Mouse (Mus musculus) forebrain, embryonic 12.5 days (tissue): Measurements from ENCODE around the gene Gtf2h5. TPM values are rescaled to one million over a fixed set of nuclear protein-coding genes. Genes with fewer than 3 reads are reported as not detected.

ENCODE experiments used
- ATAC-seq: fragments of 200-750 bp; cut with Nextera tagmentation; 2 replicates; pipeline ENCODE4 v1.8.0; 2017; ENCODE audit warnings: moderate TSS enrichment; ENCODE audit not compliant: low FRiP score
- H3K27ac ChIP-seq: fragments of 300-500 bp; sonication (generic); 2 replicates; pipeline ENCODE4 v1.5.1; 2016; ENCODE audit warnings: mild to moderate bottlenecking
- H3K27me3 ChIP-seq: fragments of 300-500 bp; sonication (generic); 2 replicates; pipeline ENCODE4 v1.6.1; 2016; ENCODE audit warnings: mild to moderate bottlenecking
- H3K36me3 ChIP-seq: fragments of 300-500 bp; sonication (generic); replicated peaks from 2 replicates; pipeline ENCODE4 v1.6.1; 2016; ENCODE audit warnings: mild to moderate bottlenecking
- H3K4me1 ChIP-seq: fragments of 300-500 bp; sonication (generic); 2 replicates; pipeline ENCODE4 v1.6.1; 2016
- H3K4me2 ChIP-seq: fragments of 300-500 bp; sonication (generic); 2 replicates; pipeline ENCODE4 v1.6.1; 2016; ENCODE audit warnings: mild to moderate bottlenecking, moderate library complexity
- H3K4me3 ChIP-seq: fragments of 300-500 bp; sonication (generic); replicated peaks from 2 replicates; pipeline ENCODE4 v1.5.1; 2016; ENCODE audit warnings: mild to moderate bottlenecking
- H3K9ac ChIP-seq: fragments of 300-500 bp; sonication (generic); 2 replicates; pipeline ENCODE4 v1.6.1; 2016; ENCODE audit warnings: mild to moderate bottlenecking
- H3K9me3 ChIP-seq: fragments of 300-500 bp; sonication (generic); 2 replicates; pipeline ENCODE4 v1.6.1; 2016
- whole genome bisulfite sequencing: fragments of 180-500 bp; shearing (Covaris S2); methylation state at CpG from one replicate; pipeline ENCODE4 v1.1.7; 2016; 5-methylcytosine and 5-hydroxymethylcytosine counted together
- polyA plus RNA-seq: library from polyadenylated mRNA; unstranded; fragments of >200 nt; fragmentation: Nextera tagmentation; extraction: Ambion mirVana; gene quantifications from 2 replicates; pipeline ENCODE4 v1.2.1, GENCODE M21; 2016

The Gtf2h5 gene
- polyA plus RNA-seq, 1 experiment from 2014 or later = 169 TPM

DNA sequence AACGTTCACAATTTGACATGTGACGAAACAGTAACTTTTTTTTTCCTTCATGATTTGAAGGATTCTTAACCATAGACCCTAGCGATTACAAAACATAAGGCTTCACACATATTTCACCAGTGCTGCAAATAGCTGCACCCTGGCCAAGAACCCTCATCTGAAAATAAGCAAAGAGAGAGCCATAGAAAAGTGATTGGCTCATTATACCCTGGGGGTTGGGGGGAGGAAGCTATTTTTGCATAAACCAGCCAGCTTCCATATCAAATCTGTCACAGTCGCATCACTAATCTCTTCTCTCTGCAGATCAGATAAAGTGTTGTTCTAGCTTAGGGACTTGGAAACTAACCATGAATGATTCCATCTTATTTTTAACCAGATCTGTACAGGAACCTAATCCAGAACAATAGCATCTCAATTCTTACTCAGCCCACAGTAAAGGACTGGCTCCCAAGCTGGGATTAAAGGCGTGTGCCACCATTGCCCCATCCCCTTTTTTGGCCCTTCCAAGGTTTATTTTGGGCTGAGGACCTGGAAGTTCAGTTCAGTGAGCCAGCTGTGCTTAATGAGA is 3.8 kb downstream of the Gtf2h5 start:
- Histone ChIP-seq H3K9me3 (no peaks in the 10 kb centered on the region), H3K4me1 (peaks cover 18% of the 10 kb centered on the region), H3K27me3 (no peaks in the 10 kb centered on the region), H3K4me3 (no peak overlapping the region), H3K36me3 (peaks cover 24% of the 10 kb centered on the region), H3K27ac (0 out of 2 replicates have a peak overlapping the region, but pooled peaks have one; percentile 2), H3K9ac (no peak overlapping the region), H3K4me2 (no peak overlapping the region)
- ATAC-seq = no peak
- WGBS = 86% methylated on average over 5 of the region's 5 CpGs

GRCm38 (mm10) chr17:6091604-6092003 is 12.0 kb downstream of the Gtf2h5 start:
- Histone ChIP-seq H3K4me1 (no peaks in the 10 kb centered on the region), H3K27me3 (no peaks in the 10 kb centered on the region), H3K36me3 (peaks cover 19% of the 10 kb centered on the region), H3K9ac (no peak overlapping the region), H3K27ac (no peak overlapping the region), H3K4me2 (no peak overlapping the region), H3K4me3 (no peak overlapping the region), H3K9me3 (no peaks in the 10 kb centered on the region)
- ATAC-seq = no peak
- WGBS = 92% methylated on average over 6 of the region's 6 CpGs

GRCm38 (mm10) chr17:6095579-6095978 is 16.0 kb downstream of the Gtf2h5 start:
- Histone ChIP-seq H3K4me3 (no peak overlapping the region), H3K9ac (no peak overlapping the region), H3K4me2 (no peak overlapping the region), H3K27ac (no peak overlapping the region), H3K9me3 (no peaks in the 10 kb centered on the region), H3K4me1 (no peaks in the 10 kb centered on the region), H3K36me3 (peaks cover 6% of the 10 kb centered on the region; the same call in 1 of the 2 replicates), H3K27me3 (no peaks in the 10 kb centered on the region)
- no peak for ATAC-seq

GRCm38 (mm10) chr17:6097884-6098283 is 18.3 kb downstream of the Gtf2h5 start:
- no peak for ATAC-seq

GRCm38 (mm10) chr17:6102287-6102686 is 22.7 kb downstream of the Gtf2h5 start:
- no peak for ATAC-seq
- Histone ChIP-seq H3K27ac (no peak overlapping the region), H3K4me2 (no peak overlapping the region), H3K4me1 (no peaks in the 10 kb centered on the region), H3K4me3 (no peak overlapping the region), H3K36me3 (no peaks in the 10 kb centered on the region), H3K27me3 (no peaks in the 10 kb centered on the region), H3K9me3 (no peaks in the 10 kb centered on the region), H3K9ac (no peak overlapping the region)
- WGBS = 99% methylated on average over 3 of the region's 3 CpGs

More at GRCm38 (mm10) chr17:6097884-6098283, 18.3 kb downstream of the Gtf2h5 start:
- H3K27me3 ChIP-seq = no peaks in the 10 kb centered on the region
- no peaks in the 10 kb centered on the region for H3K36me3 ChIP-seq
- H3K9me3 ChIP-seq = no peaks in the 10 kb centered on the region
- 28% methylated on average over 4 of the region's 4 CpGs for WGBS
- no peak overlapping the region for H3K27ac ChIP-seq
- no peak overlapping the region for H3K9ac ChIP-seq
- no peak overlapping the region for H3K4me3 ChIP-seq
- no peak overlapping the region for H3K4me2 ChIP-seq
- H3K4me1 ChIP-seq = no peaks in the 10 kb centered on the region

- Histone ChIP-seq H3K9me3 (no peaks in the 10 kb centered on the region), H3K4me1 (peaks cover 10% of the 10 kb centered on the region), H3K36me3 (no peaks in the 10 kb centered on the region), H3K27ac (no peak overlapping the region), H3K27me3 (no peaks in the 10 kb centered on the region), H3K4me2 (no peak overlapping the region), H3K9ac (no peak overlapping the region), H3K4me3 (no peak overlapping the region)
- 80% methylated on average over 6 of the region's 6 CpGs for WGBS
- no peak for ATAC-seq
Observed at GRCm38 (mm10) chr17:6103566-6103965, 24.0 kb downstream of the Gtf2h5 start.

GRCm38 (mm10) chr17:6106361-6107014 is 26.9 kb downstream of the Gtf2h5 start, which contains the start of gene Tulp4:
TSS of gene Tulp4 (plus strand) at chr17:6106437.
- H3K4me2 ChIP-seq = peak within 1 kb of the TSS; percentile 67
- H3K27me3 ChIP-seq = no peaks in the 10 kb centered on the region
- peak within 1 kb of the TSS; percentile 98 for H3K9ac ChIP-seq
- ATAC-seq = peak; percentile 97
- peaks cover 7% of the 10 kb centered on the region; the same call in 1 of the 2 replicates for H3K36me3 ChIP-seq
- WGBS = under 1% methylated on average over 66 of the region's 76 CpGs
- no peaks in the 10 kb centered on the region for H3K9me3 ChIP-seq
- H3K27ac ChIP-seq = peak within 1 kb of the TSS; percentile 98
- H3K4me1 ChIP-seq = peaks cover 24% of the 10 kb centered on the region
- H3K4me3 ChIP-seq = peak within 1 kb of the TSS; percentile 73

DNA sequence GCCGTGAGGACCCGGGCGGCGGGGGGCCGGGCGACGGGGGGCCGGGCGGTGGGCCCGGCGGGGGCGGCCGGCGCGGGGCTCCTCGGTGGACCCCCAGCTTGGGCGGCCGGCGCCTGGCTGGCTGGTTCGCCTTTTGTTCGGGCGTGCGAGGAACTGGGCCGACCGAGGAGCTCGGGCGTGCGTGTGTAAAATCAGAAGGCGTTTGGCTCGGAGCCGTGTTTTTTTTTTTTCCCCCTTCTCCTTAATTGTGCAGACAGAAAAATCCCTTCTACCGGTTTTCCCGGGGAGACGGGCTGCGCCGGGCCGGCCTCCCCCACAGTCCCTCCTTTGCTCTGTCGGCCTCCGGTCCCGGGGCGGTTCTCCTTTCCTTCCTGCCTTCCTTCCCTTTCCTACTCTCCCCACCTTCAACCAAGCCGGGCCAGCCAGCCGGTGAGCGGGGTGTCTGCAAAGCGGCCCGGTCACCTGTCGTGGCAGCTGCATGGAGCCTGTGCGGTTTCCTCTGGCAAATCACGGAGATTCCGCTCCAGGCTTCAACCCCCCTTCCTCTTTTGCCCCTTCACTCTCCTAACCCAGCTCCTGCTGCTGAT is 27.5 kb downstream of the Gtf2h5 start:
- peak overlapping the region; percentile 73 for H3K4me3 ChIP-seq

GRCm38 (mm10) chr17:6108175-6108574 is 28.6 kb downstream of the Gtf2h5 start:
- Histone ChIP-seq H3K27me3 (no peaks in the 10 kb centered on the region), H3K4me1 (peaks cover 24% of the 10 kb centered on the region), H3K4me3 (peak overlapping the region; percentile 73), H3K4me2 (peak overlapping the region; percentile 67), H3K27ac (no peak overlapping the region), H3K9me3 (no peaks in the 10 kb centered on the region), H3K9ac (peak overlapping the region; percentile 98), H3K36me3 (peaks cover 10% of the 10 kb centered on the region; the same call in 1 of the 2 replicates)
- WGBS = 55% methylated on average over 7 of the region's 7 CpGs
- ATAC-seq = no peak

More for the DNA sequence above, 27.5 kb downstream of the Gtf2h5 start:
- peaks cover 24% of the 10 kb centered on the region for H3K4me1 ChIP-seq
- no peaks in the 10 kb centered on the region for H3K9me3 ChIP-seq
- peak overlapping the region; percentile 67 for H3K4me2 ChIP-seq
- no peaks in the 10 kb centered on the region for H3K27me3 ChIP-seq
- H3K27ac ChIP-seq = peak overlapping the region; percentile 98
- peak overlapping the region; percentile 98 for H3K9ac ChIP-seq
- peak; percentile 11; the same call in 1 of the 2 replicates for ATAC-seq
- WGBS = under 1% methylated on average over 27 of the region's 50 CpGs
- H3K36me3 ChIP-seq = peaks cover 8% of the 10 kb centered on the region; the same call in 1 of the 2 replicates

- H3K27ac ChIP-seq = no peak overlapping the region
- ATAC-seq = no peak
Observed at GRCm38 (mm10) chr17:6110956-6111355, 31.4 kb downstream of the Gtf2h5 start.

DNA sequence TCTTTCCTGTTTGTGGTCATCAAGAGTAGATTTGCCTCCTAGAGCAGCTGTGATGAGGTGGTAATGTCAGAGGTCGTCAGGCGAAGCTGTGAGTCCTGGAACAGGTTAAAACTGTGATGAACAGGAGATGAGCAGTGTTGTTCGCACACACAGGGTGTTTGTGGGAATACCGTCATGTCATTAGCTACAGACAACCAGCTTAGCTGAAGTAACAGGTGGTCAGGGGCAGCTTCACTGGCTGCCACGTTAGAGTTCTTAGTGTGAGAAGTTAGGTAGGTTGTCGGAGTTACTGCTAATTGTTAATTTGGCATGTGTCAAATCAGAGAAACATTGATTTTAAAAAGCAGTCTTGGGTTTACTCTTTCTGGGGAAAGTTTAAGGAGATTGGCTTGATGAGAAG is 34.1 kb downstream of the Gtf2h5 start:
- Histone ChIP-seq H3K36me3 (peaks cover 30% of the 10 kb centered on the region), H3K9me3 (no peaks in the 10 kb centered on the region), H3K4me1 (peaks cover 13% of the 10 kb centered on the region), H3K27me3 (no peaks in the 10 kb centered on the region), H3K4me2 (no peak overlapping the region), H3K27ac (no peak overlapping the region), H3K9ac (no peak overlapping the region), H3K4me3 (no peak overlapping the region)
- no peak for ATAC-seq
- 88% methylated on average over 6 of the region's 6 CpGs for WGBS

More at GRCm38 (mm10) chr17:6110956-6111355, 31.4 kb downstream of the Gtf2h5 start:
- Histone ChIP-seq H3K4me1 (peaks cover 24% of the 10 kb centered on the region), H3K36me3 (peaks cover 21% of the 10 kb centered on the region; the same call in 1 of the 2 replicates), H3K9ac (no peak overlapping the region), H3K9me3 (no peaks in the 10 kb centered on the region), H3K4me3 (no peak overlapping the region), H3K4me2 (no peak overlapping the region), H3K27me3 (no peaks in the 10 kb centered on the region)
- WGBS = 80% methylated on average over 3 of the region's 3 CpGs

- Histone ChIP-seq H3K4me2 (no peak overlapping the region), H3K4me3 (no peak overlapping the region), H3K36me3 (peaks cover 23% of the 10 kb centered on the region), H3K4me1 (no peaks in the 10 kb centered on the region), H3K27ac (no peak overlapping the region), H3K9me3 (no peaks in the 10 kb centered on the region), H3K27me3 (no peaks in the 10 kb centered on the region), H3K9ac (no peak overlapping the region)
- 93% methylated on average over 9 of the region's 9 CpGs for WGBS
- ATAC-seq = no peak
Observed at GRCm38 (mm10) chr17:6115085-6115484, 35.5 kb downstream of the Gtf2h5 start.
